13 mouse cellular contexts compared by ENCODE assay signal in the genomic region with DNA sequence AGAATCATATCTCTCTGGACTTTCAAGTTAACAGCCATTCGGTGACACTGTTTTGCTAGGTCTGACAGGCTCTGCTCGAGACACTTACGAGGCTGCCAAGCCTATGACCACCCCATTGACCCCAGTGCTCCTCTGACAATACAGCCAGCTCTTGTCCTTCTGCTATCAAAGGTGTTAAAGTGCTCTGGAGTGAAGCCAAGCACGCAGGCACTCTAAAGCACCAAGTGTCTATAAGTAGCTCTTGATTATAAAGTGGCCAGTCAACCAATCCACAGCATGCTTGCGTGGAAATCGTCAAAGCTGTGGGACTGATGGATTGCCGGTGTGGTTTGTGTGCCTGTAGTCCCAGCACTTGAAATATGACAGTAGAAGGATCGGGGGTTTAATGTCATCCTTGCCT. TPM values are rescaled to one million over a fixed set of nuclear protein-coding genes. Genes with fewer than 3 reads are reported as not detected.
DNase-seq lines count a peak whose midpoint lies in the region; ATAC-seq and TF ChIP-seq lines count a peak whose summit lies in the region.
"Had no signal": no experiment of that assay in that cellular context is flagged by ENCODE, and none has a peak within 500 bp of the region (broad histone marks: within the 10 kb centered on the region; RNA-seq: fewer than 3 reads in every experiment).

No protein-coding gene starts in this region.

- peak; percentile 51 for DNase-seq in brain, embryonic 14.5 days (ENCODE audit: low read depth)
- peak; percentile 33 for DNase-seq in heart, adult 8-10 months (ENCODE audit: low spot score)
- DNase-seq in heart, postnatal 10 days, result peak; percentile 75 to 77
- DNase-seq in lung, postnatal 10 days, result peak; percentile 59
- no peak for DNase-seq in left cerebral cortex, postnatal 14 days (ENCODE audit: low spot score in 2 of 2)
- no peak for DNase-seq in frontal cortex, postnatal 14 days (ENCODE audit: low spot score in 2 of 2)
- no peak for DNase-seq in hindbrain, embryonic 14.5 days (ENCODE audit: low spot score)
- DNase-seq: cerebellum, adult 11-12 months; liver; right cerebral cortex, adult 18-20 months had no signal

- no peak for ATAC-seq in hindbrain, embryonic 14.5 days (ENCODE audit: low FRiP score)
- ATAC-seq: inflammation-experienced regulatory T-cells, adult 6 months had no signal

- H3K4me3 ChIP-seq in hindbrain, embryonic 14.5 days (replicated peaks; ENCODE audit: low read length), result no peak overlapping the region
- H3K4me3 ChIP-seq: embryonic facial prominence, embryonic 10.5 days; kidney, embryonic 15.5 days had no signal

- H3K36me3 ChIP-seq in hindbrain, embryonic 14.5 days (replicated peaks; ENCODE audit: control insufficient read depth, insufficient read depth), result no peaks in the 10 kb centered on the region
- H3K36me3 ChIP-seq: embryonic facial prominence, embryonic 10.5 days; kidney, embryonic 15.5 days had no signal

- H3K27ac ChIP-seq in hindbrain, embryonic 14.5 days, result no peak overlapping the region
- H3K27ac ChIP-seq: embryonic facial prominence, embryonic 10.5 days; kidney, embryonic 15.5 days had no signal

- intact Hi-C loops in heart, postnatal 10 days (cut with DNase I), result no loop called here
- intact Hi-C loops in left cerebral cortex, postnatal 14 days (cut with DNase I), result no loop called here

- WGBS in hindbrain, embryonic 14.5 days, result 52% methylated on average over 8 of the region's 8 CpGs

- H3K9ac ChIP-seq in hindbrain, embryonic 14.5 days, result no peak overlapping the region
- H3K9ac ChIP-seq: kidney, embryonic 15.5 days had no signal

- TF ChIP-seq CTCF in brain, embryonic 14.5 days (IDR thresholded peaks at IDR 0.05; ENCODE audit: borderline replicate concordance, extremely low read depth, insufficient read depth, insufficient read length), result no peak

- no peaks in the 10 kb centered on the region for H3K9me3 ChIP-seq in hindbrain, embryonic 14.5 days (ENCODE audit: control insufficient read depth, low read length)
- H3K9me3 ChIP-seq: embryonic facial prominence, embryonic 10.5 days; kidney, embryonic 15.5 days had no signal

- TF ChIP-seq POLR2A in brain, embryonic 14.5 days (IDR thresholded peaks at IDR 0.05; ENCODE audit: borderline replicate concordance, extremely low read depth, insufficient read depth, insufficient read length, poor library complexity, severe bottlenecking), result no peak

- H3K4me1 ChIP-seq in hindbrain, embryonic 14.5 days (replicated peaks; ENCODE audit: control insufficient read depth, insufficient read depth, low read length), result 0 out of 2 replicates have a peak, but pooled peaks cover under 1% of the 10 kb centered on the region

- no peaks in the 10 kb centered on the region for H3K27me3 ChIP-seq in hindbrain, embryonic 14.5 days (ENCODE audit: control insufficient read depth, insufficient read depth, low read length)
- H3K27me3 ChIP-seq: kidney, embryonic 15.5 days had no signal

- H3K4me2 ChIP-seq in hindbrain, embryonic 14.5 days (replicated peaks), result no peak overlapping the region
- H3K4me2 ChIP-seq: kidney, embryonic 15.5 days had no signal

RNA-seq across cellular contexts. Expression of gene Zfp777, which starts 38.0 kb away (rescaled TPM):
- 13.7 and 24.4 TPM in 2 replicates for polyA plus RNA-seq in brain, embryonic 14.5 days (2012; rRNA removed)
- total RNA-seq in heart, adult 8-10 months (2022), result 10 to 100 TPM; 11.6 to 16.1 (median 15.0) TPM
- total RNA-seq in heart, postnatal 10 days (2021), result 10 to 100 TPM; 16.6 to 17.3 TPM
- total RNA-seq in left cerebral cortex, postnatal 14 days (2021), result 10 to 100 TPM; 30.8 to 41.9 TPM
- 12.2 and 12.7 TPM in 2 replicates for polyA plus RNA-seq in hindbrain, embryonic 14.5 days (2014; fragmentation: Nextera tagmentation; extraction: Ambion mirVana)

RNA-seq across cellular contexts. Expression of gene Zfp956, which starts 57.5 kb away (rescaled TPM):
- 26.3 and 34.0 TPM in 2 replicates for polyA plus RNA-seq in brain, embryonic 14.5 days (2012; rRNA removed)
- total RNA-seq in heart, adult 8-10 months (2022), result 1 to 10 TPM; 1.8 to 3.4 (median 2.7) TPM
- total RNA-seq in heart, postnatal 10 days (2021), result 1 to 10 TPM; 1.9 to 2.1 TPM
- total RNA-seq in left cerebral cortex, postnatal 14 days (2021), result 10 to 100 TPM; 19.8 to 21.9 TPM
- 19.3 and 22.9 TPM in 2 replicates for polyA plus RNA-seq in hindbrain, embryonic 14.5 days (2014; fragmentation: Nextera tagmentation; extraction: Ambion mirVana)

Comparison
In these comparisons a context has a peak if more than half of its experiments do, and no peak if none do; other contexts are left out.
1. DNase-seq: peak in brain, embryonic 14.5 days (single experiment), heart, adult 8-10 months (single experiment), heart, postnatal 10 days (2 of 2) and lung, postnatal 10 days (single experiment); none in left cerebral cortex, postnatal 14 days (0 of 2), frontal cortex, postnatal 14 days (0 of 2) and hindbrain, embryonic 14.5 days (single experiment).
2. RNA of gene Zfp956, which starts 57.5 kb away (total RNA-seq): 19.8 to 21.9 TPM in left cerebral cortex, postnatal 14 days; 1.8 to 3.4 TPM in heart, adult 8-10 months and 1.9 to 2.1 TPM in heart, postnatal 10 days; every median in the first group is over 4 times any median in the second.